Mouse (Mus musculus) myocyte (in vitro differentiated cells): ENCODE data around the gene Msrb3. TPM values are rescaled to one million over a fixed set of nuclear protein-coding genes. Genes with fewer than 3 reads are reported as not detected.

Experiments used
- H3K27me3 ChIP-seq: one replicate; pipeline ENCODE4 v1.6.1; 2011; ENCODE audit not compliant: control insufficient read depth, insufficient read depth, insufficient read length
- H3K36me3 ChIP-seq: one replicate; pipeline ENCODE4 v1.6.1; 2011; ENCODE audit not compliant: control insufficient read depth, insufficient read depth
- H3K4me2 ChIP-seq: one replicate; pipeline ENCODE4 v1.6.1; 2011; ENCODE audit warnings: low read depth, control low read depth
- H3K4me3 ChIP-seq: one replicate; pipeline ENCODE4 v1.5.1; 2011; ENCODE audit warnings: mild to moderate bottlenecking, control low read depth, moderate library complexity
- H3K79me2 ChIP-seq: one replicate; pipeline ENCODE4 v1.6.1; 2011; ENCODE audit not compliant: control insufficient read depth, insufficient read depth
- H3ac ChIP-seq: one replicate; pipeline ENCODE4 v1.6.1; 2011; ENCODE audit not compliant: control insufficient read depth, insufficient read length
- CEBPB ChIP-seq: IDR thresholded peaks from 2 replicates; pipeline ENCODE4 v1.6.1; 2011; ENCODE audit warnings: mild to moderate bottlenecking, moderate library complexity; ENCODE audit not compliant: poor library complexity, insufficient read depth, severe bottlenecking
- E2F4 ChIP-seq: IDR thresholded peaks from one replicate; pipeline ENCODE4 v1.6.1; 2011; ENCODE audit warnings: mild to moderate bottlenecking, control low read depth, moderate library complexity; ENCODE audit not compliant: insufficient read depth
- MAX ChIP-seq: IDR thresholded peaks from one replicate; pipeline ENCODE4 v1.6.1; 2011; ENCODE audit warnings: low read depth, mild to moderate bottlenecking, control low read depth
- MYOD1 ChIP-seq, 3 experiments: IDR thresholded peaks; one replicate each; pipeline ENCODE4 v1.6.1; 2011; ENCODE audit warnings: control low read depth in 2 of 3, low read depth in 2 of 3, mild to moderate bottlenecking in 2 of 3, moderate library complexity in 1 of 3; ENCODE audit not compliant: insufficient read length in 2 of 3, control insufficient read depth in 1 of 3
- MYOG ChIP-seq, 3 experiments: IDR thresholded peaks; one replicate each; pipeline ENCODE4 v1.6.1; 2011; ENCODE audit warnings: control low read depth in 2 of 3, low read depth in 2 of 3, mild to moderate bottlenecking in 2 of 3; ENCODE audit not compliant: insufficient read length in 2 of 3, control insufficient read depth in 1 of 3, insufficient read depth in 1 of 3
- POLR2A ChIP-seq: IDR thresholded peaks from one replicate; pipeline ENCODE4 v1.6.1; 2011; ENCODE audit warnings: low read depth, mild to moderate bottlenecking, control low read depth, moderate library complexity; ENCODE audit not compliant: insufficient read length
- POLR2AphosphoS2 ChIP-seq: IDR thresholded peaks from one replicate; pipeline ENCODE4 v1.6.1; 2011; ENCODE audit warnings: low read depth, control low read depth; ENCODE audit not compliant: insufficient read length
- REST ChIP-seq: IDR thresholded peaks from one replicate; pipeline ENCODE4 v1.6.1; 2011; ENCODE audit warnings: mild to moderate bottlenecking, control low read depth, moderate library complexity; ENCODE audit not compliant: insufficient read depth, insufficient read length
- SRF ChIP-seq: IDR thresholded peaks from one replicate; pipeline ENCODE4 v1.6.1; 2011; ENCODE audit warnings: low read depth; ENCODE audit not compliant: control insufficient read depth, insufficient read length
- TCF12 ChIP-seq: IDR thresholded peaks from one replicate; pipeline ENCODE4 v1.6.1; 2011; ENCODE audit warnings: mild to moderate bottlenecking, control low read depth; ENCODE audit not compliant: poor library complexity, insufficient read depth, severe bottlenecking
- TCF3 ChIP-seq: IDR thresholded peaks from one replicate; pipeline ENCODE4 v1.6.1; 2011; ENCODE audit warnings: low read depth, control low read depth; ENCODE audit not compliant: insufficient read length
- USF1 ChIP-seq: IDR thresholded peaks from one replicate; pipeline ENCODE4 v1.6.1; 2011; ENCODE audit warnings: low read depth, mild to moderate bottlenecking, control low read depth, moderate library complexity
- polyA plus RNA-seq: library from polyadenylated mRNA; unstranded; fragments of >200 nt; fragmentation: generic; extraction: Trizol; gene quantifications from one replicate; pipeline ENCODE4 v1.2.1, GENCODE M21; 2012; ENCODE audit warnings: missing spikeins

Gene Msrb3
- polyA plus RNA-seq, 1 experiment, result 8.5 TPM

GRCm38 (mm10) chr10:120888531-120888930 is 10.4 kb downstream of the Msrb3 start:
- Histone ChIP-seq H3K36me3 (no peaks in the 10 kb centered on the region), H3K4me2 (no peak overlapping the region), H3K27me3 (no peaks in the 10 kb centered on the region), H3K4me3 (no peak overlapping the region), H3ac (no peak overlapping the region), H3K79me2 (peaks cover 3% of the 10 kb centered on the region)
- TF ChIP-seq TCF12 (no peak), CEBPB (no peak)

GRCm38 (mm10) chr10:120884220-120884619 is 14.7 kb downstream of the Msrb3 start:
- no peak for TF ChIP-seq USF1
- TF ChIP-seq TCF3, result no peak
- no peak for TF ChIP-seq CEBPB
- no peak for TF ChIP-seq MYOD1 (IDR thresholded peaks at IDR 0.05; ENCODE audit: control insufficient read depth in 1 of 3, insufficient read length in 2 of 3, low read depth in 2 of 3)
- TF ChIP-seq REST, result no peak
- no peak for TF ChIP-seq POLR2AphosphoS2
- TF ChIP-seq TCF12, result no peak
- TF ChIP-seq MYOG (IDR thresholded peaks at IDR 0.05; ENCODE audit: control insufficient read depth in 1 of 3, insufficient read depth in 1 of 3, insufficient read length in 2 of 3, low read depth in 2 of 3), result no peak
- no peak for TF ChIP-seq POLR2A
- TF ChIP-seq SRF, result no peak
- TF ChIP-seq MAX, result no peak
- TF ChIP-seq E2F4, result no peak
- no peaks in the 10 kb centered on the region for H3K27me3 ChIP-seq
- no peak overlapping the region for H3K4me3 ChIP-seq
- no peak overlapping the region for H3ac ChIP-seq
- H3K4me2 ChIP-seq, result no peak overlapping the region
- H3K79me2 ChIP-seq, result no peaks in the 10 kb centered on the region
- H3K36me3 ChIP-seq, result no peaks in the 10 kb centered on the region

GRCm38 (mm10) chr10:120883732-120884131 is 15.2 kb downstream of the Msrb3 start:
- Histone ChIP-seq H3K4me3 (no peak overlapping the region), H3K27me3 (no peaks in the 10 kb centered on the region), H3ac (no peak overlapping the region), H3K4me2 (no peak overlapping the region), H3K79me2 (no peaks in the 10 kb centered on the region), H3K36me3 (no peaks in the 10 kb centered on the region)
- TF ChIP-seq SRF (no peak), CEBPB (no peak), POLR2A (no peak)

- Histone ChIP-seq H3ac (no peak overlapping the region), H3K27me3 (no peaks in the 10 kb centered on the region), H3K4me2 (no peak overlapping the region), H3K36me3 (no peaks in the 10 kb centered on the region), H3K4me3 (no peak overlapping the region), H3K79me2 (no peaks in the 10 kb centered on the region)
- TF ChIP-seq TCF12, result no peak
- no peak for TF ChIP-seq E2F4
- TF ChIP-seq POLR2AphosphoS2, result no peak
- no peak for TF ChIP-seq SRF
- no peak for TF ChIP-seq MYOG (IDR thresholded peaks at IDR 0.05; ENCODE audit: control insufficient read depth in 1 of 3, insufficient read depth in 1 of 3, insufficient read length in 2 of 3, low read depth in 2 of 3)
- no peak for TF ChIP-seq TCF3
- TF ChIP-seq USF1, result no peak
- TF ChIP-seq MAX, result no peak
- no peak for TF ChIP-seq REST
- TF ChIP-seq POLR2A, result no peak
- no peak for TF ChIP-seq MYOD1 (IDR thresholded peaks at IDR 0.05; ENCODE audit: control insufficient read depth in 1 of 3, insufficient read length in 2 of 3, low read depth in 2 of 3)
- no peak for TF ChIP-seq CEBPB
Measured at GRCm38 (mm10) chr10:120883069-120883415, 15.9 kb downstream of the Msrb3 start.

- no peak for TF ChIP-seq MAX
- no peak for TF ChIP-seq MYOD1 (IDR thresholded peaks at IDR 0.05; ENCODE audit: control insufficient read depth in 1 of 3, insufficient read length in 2 of 3, low read depth in 2 of 3)
- TF ChIP-seq POLR2A, result no peak
- TF ChIP-seq SRF, result no peak
- no peak for TF ChIP-seq TCF12
- no peak for TF ChIP-seq POLR2AphosphoS2
- H3K4me3 ChIP-seq, result no peak overlapping the region
- no peaks in the 10 kb centered on the region for H3K79me2 ChIP-seq
- no peaks in the 10 kb centered on the region for H3K36me3 ChIP-seq
- H3K4me2 ChIP-seq, result no peak overlapping the region
- no peaks in the 10 kb centered on the region for H3K27me3 ChIP-seq
- H3ac ChIP-seq, result no peak overlapping the region
Measured at GRCm38 (mm10) chr10:120882347-120883068, 16.4 kb downstream of the Msrb3 start.
